Mouse (Mus musculus) liver, embryonic 13.5 days (tissue): ENCODE measurements at regions not wholly inside any gene's neighbourhood (a gene's known extent, or its start where the extent isn't known, plus 50 kb on each side); places are given as distances from the start of the nearest gene placed in this dataset.
"Not testable (repeated sequence)": the region's sequence is repeated elsewhere in the genome, so short reads cannot be mapped to it uniquely, and the experiment has no call there.

Experiments used
- ATAC-seq: fragments of 200-750 bp; cut with Nextera tagmentation; 2 replicates; pipeline ENCODE4 v1.8.0; 2017; ENCODE audit warnings: low read depth, mild to moderate bottlenecking, moderate number of reproducible peaks, moderate library complexity
- DNase-seq: peaks from one replicate; pipeline ENCODE4 v3.0.0; 2022
- H3K27ac ChIP-seq: fragments of 300-500 bp; sonication (generic); 2 replicates; pipeline ENCODE4 v1.5.1; 2015; ENCODE audit warnings: moderate library complexity, mild to moderate bottlenecking, inconsistent platforms
- H3K27me3 ChIP-seq: fragments of 300-500 bp; sonication (generic); 2 replicates; pipeline ENCODE4 v1.6.1; 2015; ENCODE audit warnings: mild to moderate bottlenecking, inconsistent platforms
- H3K36me3 ChIP-seq: fragments of 300-500 bp; sonication (generic); 2 replicates; pipeline ENCODE4 v1.6.1; 2015; ENCODE audit warnings: mild to moderate bottlenecking, inconsistent platforms
- H3K4me1 ChIP-seq: fragments of 300-500 bp; sonication (generic); replicated peaks from 2 replicates; pipeline ENCODE4 v1.6.1; 2015; ENCODE audit warnings: inconsistent platforms
- H3K4me2 ChIP-seq: fragments of 300-500 bp; sonication (generic); 2 replicates; pipeline ENCODE4 v1.6.1; 2015; ENCODE audit warnings: inconsistent platforms, mild to moderate bottlenecking, moderate library complexity
- H3K4me3 ChIP-seq: fragments of 300-500 bp; sonication (generic); replicated peaks from 2 replicates; pipeline ENCODE4 v1.5.1; 2015; ENCODE audit warnings: mild to moderate bottlenecking, inconsistent platforms
- H3K9ac ChIP-seq: fragments of 300-500 bp; sonication (generic); 2 replicates; pipeline ENCODE4 v1.6.1; 2015; ENCODE audit warnings: mild to moderate bottlenecking, inconsistent platforms
- H3K9me3 ChIP-seq: fragments of 300-500 bp; sonication (generic); replicated peaks from 2 replicates; pipeline ENCODE4 v1.6.1; 2016; ENCODE audit warnings: inconsistent platforms
- WGBS: fragments of 180-500 bp; shearing (Covaris S2); methylation state at CpG from one replicate; pipeline ENCODE4 v1.1.7; 2015; ENCODE audit not compliant: insufficient replicate concordance; 5-methylcytosine and 5-hydroxymethylcytosine counted together

DNA sequence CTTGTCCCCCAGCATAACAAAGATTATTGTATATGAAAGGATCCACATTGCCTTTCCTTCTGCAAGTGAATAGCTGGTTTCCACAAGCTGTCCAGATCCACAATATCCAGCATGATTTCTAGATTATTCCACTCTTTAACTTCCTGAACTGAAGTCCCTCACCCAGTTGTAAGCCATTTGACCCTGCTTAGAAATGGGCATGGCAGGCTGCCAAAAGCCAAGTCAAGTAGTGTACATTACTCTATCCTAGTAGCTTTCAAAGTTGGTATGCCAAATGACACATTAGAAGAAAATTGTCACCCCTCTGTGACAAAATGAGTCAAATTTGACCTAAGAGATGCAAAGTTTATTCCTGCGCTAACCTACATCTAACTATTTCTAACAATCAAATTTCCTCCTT lies 300.6 kb downstream of the Pcsk1 start:
- H3K4me2 ChIP-seq: no peak overlapping the region
- H3K27ac ChIP-seq: no peak overlapping the region
- no peak overlapping the region for H3K9ac ChIP-seq
- no peaks in the 10 kb centered on the region for H3K9me3 ChIP-seq
- no peaks in the 10 kb centered on the region for H3K27me3 ChIP-seq
- H3K4me1 ChIP-seq: peaks cover 10% of the 10 kb centered on the region
- H3K36me3 ChIP-seq: no peaks in the 10 kb centered on the region
- no peak overlapping the region for H3K4me3 ChIP-seq
- ATAC-seq (no peak), DNase-seq (no peak)
- WGBS: 93% methylated on average over 1 of the region's 1 CpGs

DNA sequence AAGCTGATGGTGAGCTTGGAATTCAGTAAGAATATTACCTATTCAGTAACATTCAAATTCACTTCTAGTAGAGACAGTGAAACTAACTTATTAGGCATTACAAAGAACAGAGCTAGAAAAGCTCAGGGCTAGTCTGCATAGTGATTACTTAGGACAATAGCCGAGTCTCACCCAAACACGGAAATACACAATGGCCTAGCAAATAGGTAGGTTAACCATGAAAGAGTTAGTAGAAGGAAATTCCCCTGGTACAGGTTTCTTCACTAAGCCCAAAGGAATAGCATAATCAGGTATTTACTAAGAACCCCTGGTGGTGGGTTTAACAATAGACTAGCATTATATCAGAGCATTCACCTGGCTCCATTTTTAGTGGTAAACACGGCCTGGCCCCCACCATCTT lies 306.7 kb upstream of the Ell2 start:
- H3K27me3 ChIP-seq, H3K4me3 ChIP-seq, H3K36me3 ChIP-seq, DNase-seq, H3K9me3 ChIP-seq, H3K4me1 ChIP-seq, H3K27ac ChIP-seq, ATAC-seq, H3K9ac ChIP-seq, H3K4me2 ChIP-seq: not testable (repeated sequence)
- 68% methylated on average over 3 of the region's 3 CpGs for WGBS

DNA sequence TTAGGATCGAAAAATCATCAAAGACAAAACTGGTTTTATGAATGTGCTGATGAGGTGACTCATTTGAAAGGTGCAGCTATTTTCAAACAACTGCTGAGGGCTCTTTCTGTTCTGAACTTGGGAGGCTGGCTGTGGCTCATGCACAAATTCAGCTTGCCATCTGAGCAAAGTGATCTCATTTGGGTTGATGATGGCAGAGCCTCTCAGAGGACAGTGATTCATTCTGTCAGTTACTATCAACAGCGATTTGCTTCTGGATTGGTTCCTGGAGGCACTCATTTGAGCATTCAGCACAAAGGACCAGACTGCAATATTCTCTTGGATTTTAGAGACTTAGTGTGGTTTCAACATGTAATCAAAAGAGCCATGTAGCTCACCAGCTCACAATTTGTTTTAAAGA lies 285.8 kb upstream of the Ell2 start:
- H3K27me3 ChIP-seq: no peaks in the 10 kb centered on the region
- no peaks in the 10 kb centered on the region for H3K36me3 ChIP-seq
- 42% methylated on average over 2 of the region's 2 CpGs for whole genome bisulfite sequencing
- DNase-seq (no peak), ATAC-seq (no peak)
- H3K4me1 ChIP-seq: no peaks in the 10 kb centered on the region
- no peak overlapping the region for H3K27ac ChIP-seq
- H3K9ac ChIP-seq: no peak overlapping the region
- H3K4me3 ChIP-seq: no peak overlapping the region
- H3K9me3 ChIP-seq: no peaks in the 10 kb centered on the region
- H3K4me2 ChIP-seq: no peak overlapping the region

DNA sequence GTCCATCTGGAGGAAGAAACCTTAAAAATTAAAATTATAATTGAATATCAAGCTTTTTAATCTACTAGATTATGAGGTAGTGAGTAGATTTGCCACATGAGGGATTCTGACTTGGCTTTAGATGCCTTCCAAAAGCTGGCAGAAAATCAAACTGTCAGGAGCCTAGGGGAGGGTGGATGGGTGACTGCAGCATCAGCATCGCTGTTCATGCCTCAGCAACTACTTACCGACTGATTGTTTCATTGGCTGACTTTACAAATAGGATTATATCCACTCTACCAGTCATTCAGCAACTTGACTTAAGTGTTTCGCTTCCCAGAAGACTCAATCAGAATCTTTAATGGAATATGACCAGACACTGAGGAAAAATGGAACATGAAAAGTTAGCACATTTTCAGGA lies 279.6 kb upstream of the Ell2 start:
- DNase-seq (no peak), ATAC-seq (no peak)
- 52% methylated on average over 3 of the region's 3 CpGs for WGBS
- no peaks in the 10 kb centered on the region for H3K27me3 ChIP-seq
- H3K9me3 ChIP-seq: no peaks in the 10 kb centered on the region
- no peaks in the 10 kb centered on the region for H3K4me1 ChIP-seq
- no peak overlapping the region for H3K4me3 ChIP-seq
- no peaks in the 10 kb centered on the region for H3K36me3 ChIP-seq
- no peak overlapping the region for H3K9ac ChIP-seq
- H3K27ac ChIP-seq: no peak overlapping the region
- no peak overlapping the region for H3K4me2 ChIP-seq

DNA sequence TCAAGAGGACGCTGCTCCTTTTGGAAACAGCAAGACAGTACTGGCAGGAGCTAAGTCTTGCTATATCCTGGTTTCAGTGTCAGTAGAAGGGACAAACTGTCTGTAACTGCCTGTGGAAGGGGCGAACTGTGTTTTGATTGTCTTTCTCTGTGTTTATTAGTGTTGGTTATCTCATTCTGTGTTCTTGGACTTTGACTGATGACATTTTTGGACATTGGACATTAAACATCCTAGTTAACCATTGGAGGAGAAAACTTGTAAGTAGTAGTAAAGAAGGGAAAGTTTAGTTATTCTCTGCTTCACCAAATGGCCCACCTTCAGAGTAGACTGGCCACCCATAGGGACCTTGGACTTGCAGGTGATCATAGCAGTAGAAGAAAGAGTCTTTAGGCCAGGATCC lies 267.4 kb upstream of the Ell2 start:
- no peaks in the 10 kb centered on the region for H3K9me3 ChIP-seq
- no peaks in the 10 kb centered on the region for H3K27me3 ChIP-seq
- no peak overlapping the region for H3K9ac ChIP-seq
- no peak overlapping the region for H3K4me2 ChIP-seq
- no peak overlapping the region for H3K4me3 ChIP-seq
- no peak overlapping the region for H3K27ac ChIP-seq
- H3K4me1 ChIP-seq: no peaks in the 10 kb centered on the region; the same call in 1 of the 2 replicates
- ATAC-seq: no peak
- no peak for DNase-seq
- 63% methylated on average over 2 of the region's 2 CpGs for WGBS
- no peaks in the 10 kb centered on the region for H3K36me3 ChIP-seq

DNA sequence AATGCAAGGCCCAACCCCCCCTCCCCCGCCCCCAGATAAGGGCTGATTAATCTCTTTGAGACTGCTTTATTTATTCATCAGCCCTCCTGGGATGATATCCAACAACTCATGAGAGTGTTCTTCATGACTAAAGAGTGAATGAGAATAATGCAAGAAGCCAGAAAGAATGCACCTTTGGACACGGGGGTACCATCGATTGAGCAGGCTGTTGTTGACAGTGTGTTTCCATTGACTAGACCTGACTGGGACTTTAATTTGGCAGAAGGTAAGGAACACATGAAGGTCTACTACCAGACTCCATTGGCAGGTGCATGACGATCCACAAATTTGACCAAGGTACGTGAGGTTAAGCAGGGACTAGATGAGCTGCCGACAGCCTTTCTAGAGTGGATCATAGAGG lies 266.5 kb upstream of the Ell2 start:
- no peak overlapping the region for H3K27ac ChIP-seq
- WGBS: 84% methylated on average over 6 of the region's 6 CpGs

DNA sequence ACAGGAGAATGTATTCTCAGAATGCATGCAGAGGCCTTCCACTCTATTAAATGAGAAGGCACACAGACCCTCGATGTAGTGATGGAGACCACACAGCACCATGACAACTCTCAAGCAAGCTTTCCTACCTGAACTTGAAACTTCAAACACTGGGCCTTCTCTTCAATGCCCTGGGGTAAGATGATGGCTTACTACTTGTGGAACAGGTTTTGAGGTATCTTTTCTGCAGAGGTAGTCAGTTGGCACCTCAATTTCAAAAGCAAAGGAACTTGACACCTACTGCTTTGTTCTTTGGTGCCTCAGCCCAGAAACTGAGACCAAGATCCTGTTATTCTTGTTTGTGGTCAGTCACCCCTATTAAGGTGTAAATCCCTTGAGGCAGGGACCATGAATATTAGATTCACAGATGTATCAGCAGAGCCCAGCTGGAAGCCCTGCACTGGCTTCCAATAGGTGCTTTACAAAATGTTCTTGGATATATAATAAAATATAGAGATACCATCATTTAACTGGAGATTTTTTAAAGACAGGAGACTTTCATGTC lies 246.2 kb upstream of the Ell2 start:
- 34% methylated on average over 1 of the region's 1 CpGs for WGBS
- no peak overlapping the region for H3K9ac ChIP-seq
- H3K9me3 ChIP-seq: no peaks in the 10 kb centered on the region
- ATAC-seq (no peak), DNase-seq (no peak)
- H3K27me3 ChIP-seq: no peaks in the 10 kb centered on the region
- no peaks in the 10 kb centered on the region; the same call in 1 of the 2 replicates for H3K4me1 ChIP-seq
- H3K36me3 ChIP-seq: no peaks in the 10 kb centered on the region
- H3K4me2 ChIP-seq: no peak overlapping the region
- H3K4me3 ChIP-seq: no peak overlapping the region
- no peak overlapping the region for H3K27ac ChIP-seq

More for the DNA sequence above, 266.5 kb upstream of the Ell2 start:
- Histone ChIP-seq H3K4me3 (no peak overlapping the region), H3K9me3 (no peaks in the 10 kb centered on the region), H3K36me3 (no peaks in the 10 kb centered on the region), H3K4me2 (no peak overlapping the region), H3K9ac (no peak overlapping the region), H3K4me1 (no peaks in the 10 kb centered on the region; the same call in 1 of the 2 replicates), H3K27me3 (no peaks in the 10 kb centered on the region)
- ATAC-seq (no peak), DNase-seq (no peak)

DNA sequence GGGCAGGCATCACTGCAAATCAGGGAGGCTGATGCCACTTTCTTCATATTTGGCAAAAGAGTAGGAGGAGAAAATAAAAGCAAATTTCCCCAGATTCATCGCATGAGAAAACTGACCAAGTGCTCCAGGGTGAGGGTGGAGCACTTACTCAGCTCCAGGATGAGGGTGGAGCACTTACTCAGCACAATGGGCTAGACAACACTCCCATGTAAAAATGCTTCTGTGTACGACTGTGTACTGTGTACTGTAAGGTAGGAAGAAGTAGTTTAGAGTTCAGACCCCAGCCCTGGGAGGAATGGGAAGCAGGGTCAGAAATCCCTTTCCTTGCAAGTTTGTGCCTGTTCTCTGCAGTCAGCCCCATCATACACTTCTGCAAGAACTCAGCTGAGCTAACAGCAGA lies 245.3 kb upstream of the Ell2 start:
- DNase-seq (no peak), ATAC-seq (no peak)
- Histone ChIP-seq H3K9ac (no peak overlapping the region), H3K4me1 (no peaks in the 10 kb centered on the region; the same call in 1 of the 2 replicates), H3K4me3 (no peak overlapping the region), H3K4me2 (no peak overlapping the region), H3K27ac (no peak overlapping the region), H3K27me3 (no peaks in the 10 kb centered on the region), H3K36me3 (no peaks in the 10 kb centered on the region), H3K9me3 (no peaks in the 10 kb centered on the region)
- 48% methylated on average over 2 of the region's 2 CpGs for WGBS

DNA sequence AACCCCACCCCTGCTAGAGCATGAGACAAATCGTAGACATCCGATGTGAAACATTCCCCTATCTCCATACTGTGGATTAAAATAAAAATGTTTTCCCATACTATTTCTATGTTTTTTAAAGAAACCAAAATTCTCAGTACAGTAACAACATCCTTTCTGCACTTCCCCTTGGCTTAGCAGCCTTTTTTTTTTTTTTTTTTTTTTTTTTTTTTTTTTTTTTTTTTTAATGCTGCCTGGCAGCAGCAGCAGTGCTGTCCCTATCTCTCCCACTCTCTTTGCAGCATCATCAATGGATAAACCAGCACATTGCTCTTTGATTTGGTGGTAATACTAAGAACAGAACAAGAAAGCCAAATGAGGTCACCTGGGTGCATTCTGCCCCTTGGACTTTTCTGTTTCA lies 239.3 kb upstream of the Ell2 start:
- H3K36me3 ChIP-seq: no peaks in the 10 kb centered on the region
- H3K9ac ChIP-seq: no peak overlapping the region
- DNase-seq (no peak), ATAC-seq (no peak)
- 93% methylated on average over 2 of the region's 2 CpGs for WGBS
- no peak overlapping the region for H3K27ac ChIP-seq
- H3K4me1 ChIP-seq: no peaks in the 10 kb centered on the region
- H3K9me3 ChIP-seq: no peaks in the 10 kb centered on the region
- no peaks in the 10 kb centered on the region for H3K27me3 ChIP-seq
- H3K4me2 ChIP-seq: no peak overlapping the region
- H3K4me3 ChIP-seq: no peak overlapping the region

DNA sequence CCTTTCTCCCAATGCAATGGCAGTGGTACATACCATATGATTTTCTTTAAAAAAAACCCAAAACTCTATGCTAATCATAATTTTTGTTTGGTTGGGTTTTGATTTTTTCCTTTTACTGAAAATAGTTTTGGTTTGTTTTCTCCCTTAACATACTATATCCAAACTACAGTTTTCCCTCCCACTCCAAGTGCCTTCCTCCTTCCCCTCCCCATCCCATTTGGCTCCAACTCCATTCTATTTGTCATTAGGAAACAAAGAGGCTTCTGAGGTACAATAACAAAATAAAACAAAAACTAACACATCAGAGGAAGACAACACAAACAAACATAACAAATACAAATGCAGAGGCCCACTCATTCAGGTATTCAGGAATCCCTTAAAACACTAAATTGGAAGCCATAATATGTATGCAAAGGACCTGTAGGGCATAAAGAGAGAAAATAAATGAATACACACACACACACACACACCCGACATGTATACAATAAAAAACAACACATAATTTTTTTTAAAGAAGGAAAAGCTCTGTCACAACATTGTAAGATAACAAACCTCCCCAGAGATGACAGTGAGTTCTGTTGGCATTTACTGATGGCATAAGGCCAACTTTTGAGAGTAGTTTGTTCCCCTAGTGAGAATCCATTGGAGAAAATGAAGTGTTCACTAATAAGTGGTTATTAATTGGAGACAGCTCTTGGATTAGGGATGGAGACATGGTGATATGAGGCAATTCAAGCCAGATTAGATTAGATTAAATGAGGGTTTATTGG lies 230.5 kb upstream of the Ell2 start:
- Histone ChIP-seq H3K4me1 (no peaks in the 10 kb centered on the region), H3K4me2 (no peak overlapping the region), H3K9ac (no peak overlapping the region), H3K27ac (no peak overlapping the region), H3K9me3 (no peaks in the 10 kb centered on the region), H3K36me3 (no peaks in the 10 kb centered on the region), H3K27me3 (no peaks in the 10 kb centered on the region), H3K4me3 (no peak overlapping the region)
- 58% methylated on average over 1 of the region's 1 CpGs for WGBS
- DNase-seq: no peak
- ATAC-seq: no peak

DNA sequence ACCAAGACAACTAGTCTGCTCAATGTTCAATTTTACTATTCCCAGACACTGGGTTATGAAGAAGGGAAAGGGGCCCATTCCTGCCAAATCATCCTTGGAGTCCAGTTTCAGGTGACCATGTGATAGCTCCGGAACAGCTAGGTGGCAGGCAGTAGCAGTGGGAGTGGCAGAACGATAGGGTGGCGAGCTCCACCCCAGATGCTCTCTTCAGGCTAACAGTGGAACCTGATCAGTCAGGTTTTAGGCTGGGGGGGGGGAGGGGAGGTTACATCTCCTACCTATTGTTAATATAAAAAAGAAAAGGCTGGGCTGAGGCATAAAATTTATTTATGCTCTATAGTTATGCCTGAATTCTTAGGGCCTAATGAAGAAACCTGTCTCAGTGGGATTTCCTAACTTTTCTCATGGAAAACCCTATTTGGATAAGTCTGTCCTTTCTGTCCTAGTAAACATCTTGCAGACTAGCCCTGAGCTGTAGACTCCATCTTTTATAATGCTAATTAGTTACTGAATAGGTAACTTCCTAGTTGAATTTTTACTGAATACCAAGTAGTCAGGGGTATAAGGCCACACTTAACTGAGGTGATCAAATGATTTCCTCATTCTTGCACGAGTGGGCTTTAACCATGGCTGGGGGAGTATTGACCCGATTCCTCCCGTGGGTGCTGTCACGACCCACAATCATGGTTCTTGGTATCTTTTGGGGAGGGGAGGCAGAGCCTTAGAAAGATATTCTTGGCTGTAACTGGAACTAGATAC lies 223.2 kb upstream of the Ell2 start:
- not testable (repeated sequence) for ATAC-seq, H3K27ac ChIP-seq, DNase-seq, H3K4me1 ChIP-seq, H3K9me3 ChIP-seq, H3K27me3 ChIP-seq, H3K4me3 ChIP-seq, H3K9ac ChIP-seq, H3K36me3 ChIP-seq, H3K4me2 ChIP-seq
- WGBS: 64% methylated on average over 7 of the region's 7 CpGs
